Mouse (Mus musculus): ENCODE results near the gene Golt1a.

Gene Golt1a

GRCm38 (mm10) chr1:133309652-133310267, at the start of gene Golt1a:
Gene Golt1a, plus strand, starts transcription at chr1:133309800.
- peak; percentile 45 to 51 for DNase-seq (ENCODE audit: low spot score in 2 of 2)

GRCm38 (mm10) chr1:133262628-133263027, 47.0 kb upstream of the Golt1a start:
- DNase-seq (ENCODE audit: low spot score in 2 of 2): no peak

DNA sequence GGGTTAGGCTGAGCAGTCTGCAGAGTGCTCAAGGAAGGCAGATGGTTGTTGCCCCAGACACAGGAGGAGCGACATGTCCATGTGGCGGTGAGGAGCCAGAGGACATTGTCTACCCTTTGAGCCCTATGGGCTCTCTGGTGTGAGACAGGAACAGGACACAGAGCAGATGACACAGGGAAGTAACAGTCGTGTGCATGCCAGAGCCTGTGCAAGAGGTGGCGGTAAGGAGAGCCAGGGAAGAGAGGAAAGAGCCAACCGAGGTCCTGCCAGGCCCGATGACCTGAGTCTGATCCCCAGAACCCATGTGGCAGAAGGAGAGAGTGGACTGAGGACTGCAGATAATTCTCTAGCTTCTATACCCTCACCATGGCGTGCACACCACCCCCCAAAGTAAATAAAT, 46.5 kb upstream of the Golt1a start:
- DNase-seq (ENCODE audit: low spot score in 2 of 2): no peak

- DNase-seq (ENCODE audit: low spot score in 2 of 2): no peak
These were observed 45.2 kb upstream of the Golt1a start for GRCm38 (mm10) chr1:133264367-133264766.

DNA sequence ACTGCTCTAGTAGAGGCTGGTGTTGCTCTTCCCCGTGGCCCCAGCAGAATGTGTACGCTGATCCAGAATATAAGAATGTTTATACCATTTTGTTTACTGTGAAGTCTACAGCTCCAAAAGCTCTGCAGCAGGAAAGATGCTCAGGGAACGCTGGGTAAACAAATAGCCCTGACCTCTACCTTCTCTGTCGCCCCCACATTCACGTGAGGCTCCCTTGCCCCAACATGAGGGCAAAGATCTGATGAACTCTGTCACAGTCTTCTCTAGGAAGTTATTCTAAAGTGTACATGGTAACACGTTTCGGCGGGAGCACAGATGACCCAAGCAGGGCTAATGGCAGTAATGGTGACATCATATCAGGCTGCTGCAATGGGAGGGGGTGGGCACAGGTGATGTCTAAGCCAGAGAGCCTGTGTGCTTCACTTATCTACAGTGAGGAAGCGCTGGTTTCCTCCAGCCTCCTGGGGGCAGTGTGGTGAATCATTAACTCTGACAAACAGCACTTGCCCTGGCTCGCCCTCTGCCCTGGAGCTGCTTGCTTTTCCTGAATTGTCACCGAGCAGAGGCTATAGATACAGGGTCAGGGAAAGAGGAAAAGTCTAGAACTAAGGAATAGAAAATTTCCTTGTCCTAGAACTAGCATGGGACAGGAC, 44.4 kb upstream of the Golt1a start:
- DNase-seq (ENCODE audit: low spot score in 2 of 2): peak in 1 of 2 experiments; percentile 63

- DNase-seq (ENCODE audit: low spot score in 2 of 2): no peak
These were observed 42.5 kb upstream of the Golt1a start for GRCm38 (mm10) chr1:133267094-133267493.

- DNase-seq (ENCODE audit: low spot score in 2 of 2): no peak
These were observed 41.6 kb upstream of the Golt1a start for GRCm38 (mm10) chr1:133267813-133268492.

DNA sequence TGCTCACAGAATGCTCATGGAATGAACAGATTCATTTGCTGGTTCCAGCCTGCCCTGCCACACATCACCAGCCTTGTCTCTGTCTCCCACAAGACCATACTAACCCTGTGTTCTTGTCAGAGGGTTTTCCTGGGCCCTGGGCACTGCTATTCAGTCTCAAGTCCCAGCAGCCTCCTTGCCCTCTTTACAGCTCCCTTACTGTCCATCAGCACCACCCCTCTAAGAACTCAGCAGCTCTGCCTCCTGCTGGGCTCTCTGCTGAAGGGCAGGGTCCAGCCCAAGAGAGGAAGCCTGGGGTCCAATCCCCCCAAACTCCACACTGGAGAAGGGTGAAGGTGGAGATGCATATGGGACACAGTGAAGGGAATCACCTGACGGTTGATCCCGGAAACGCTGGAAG, 41.1 kb upstream of the Golt1a start:
- no peak for DNase-seq (ENCODE audit: low spot score in 2 of 2)

DNA sequence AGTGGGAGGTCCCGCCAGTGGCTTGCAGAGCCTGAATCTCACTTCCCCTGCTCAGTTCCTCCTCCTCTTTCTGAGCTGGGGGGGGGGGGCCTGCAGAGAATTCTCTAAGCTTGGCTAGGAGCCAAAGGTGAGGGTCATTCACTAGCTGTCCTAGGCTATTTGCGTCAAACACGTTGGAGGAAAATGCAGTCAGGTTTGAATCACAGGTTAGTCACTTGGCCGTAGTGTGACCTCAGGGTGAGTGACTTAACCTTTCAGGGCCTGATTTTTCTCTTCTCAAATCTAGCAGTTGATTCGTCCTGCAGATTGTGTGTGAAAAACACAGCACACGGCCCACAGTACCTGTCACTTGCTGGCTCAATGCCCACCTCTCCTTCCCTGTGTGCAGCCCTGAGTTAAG, 39.3 kb upstream of the Golt1a start:
- DNase-seq (ENCODE audit: low spot score in 2 of 2): no peak

GRCm38 (mm10) chr1:133274163-133274562, 35.4 kb upstream of the Golt1a start:
- DNase-seq (ENCODE audit: low spot score in 2 of 2): no peak

GRCm38 (mm10) chr1:133276983-133277382, 32.6 kb upstream of the Golt1a start:
- DNase-seq (ENCODE audit: low spot score in 2 of 2): no peak

DNA sequence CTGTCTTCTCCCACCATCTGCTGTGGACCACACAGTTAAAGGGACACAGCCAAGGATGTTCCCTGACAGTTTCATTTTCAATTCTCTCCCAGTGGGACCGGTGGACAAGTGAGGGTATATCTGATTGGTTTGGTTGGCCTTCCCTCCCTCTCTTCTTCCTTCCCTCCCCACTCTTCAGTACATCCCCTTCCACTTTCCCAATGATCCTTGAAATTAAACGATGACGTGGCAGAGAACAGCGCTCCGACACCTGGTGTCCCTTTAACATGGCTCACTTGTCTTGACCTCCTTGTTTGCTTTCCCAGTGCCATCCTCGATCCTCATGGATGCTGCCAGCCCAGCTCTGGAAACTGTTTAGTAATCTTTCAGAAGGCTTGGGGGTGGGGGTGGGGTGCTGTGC, 31.1 kb upstream of the Golt1a start:
- DNase-seq (ENCODE audit: low spot score in 2 of 2): no peak

- DNase-seq (ENCODE audit: low spot score in 2 of 2): no peak
These were observed 30.5 kb upstream of the Golt1a start for GRCm38 (mm10) chr1:133278946-133279631.

- no peak for DNase-seq (ENCODE audit: low spot score in 2 of 2)
These were observed 29.9 kb upstream of the Golt1a start for GRCm38 (mm10) chr1:133279632-133280093.

GRCm38 (mm10) chr1:133280537-133280936, 29.1 kb upstream of the Golt1a start:
- no peak for DNase-seq (ENCODE audit: low spot score in 2 of 2)

GRCm38 (mm10) chr1:133285907-133286306, 23.7 kb upstream of the Golt1a start:
- no peak for DNase-seq (ENCODE audit: low spot score in 2 of 2)

- DNase-seq (ENCODE audit: low spot score in 2 of 2): no peak
These were observed 22.5 kb upstream of the Golt1a start for GRCm38 (mm10) chr1:133287051-133287450.

DNA sequence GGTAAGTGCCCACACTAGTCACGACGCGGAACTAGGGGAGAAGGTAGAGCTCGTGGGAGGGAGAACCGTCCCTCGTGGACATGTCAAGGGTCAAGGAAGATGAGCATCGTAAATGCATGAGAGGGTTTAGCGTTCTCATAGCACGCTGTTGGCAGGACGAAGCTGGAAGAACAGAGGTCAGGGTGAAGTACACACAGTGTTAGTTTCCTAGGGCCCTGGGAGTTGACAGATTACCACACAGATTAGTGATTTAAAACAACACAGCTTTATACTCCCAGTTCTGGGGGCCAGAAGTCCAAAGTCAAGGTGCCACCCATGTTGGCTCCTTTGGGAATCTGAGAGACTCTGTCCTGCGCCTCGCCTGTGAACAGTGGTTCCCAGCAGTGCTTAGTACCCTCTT, 21.7 kb upstream of the Golt1a start:
- no peak for DNase-seq (ENCODE audit: low spot score in 2 of 2)

- DNase-seq (ENCODE audit: low spot score in 2 of 2): no peak
These were observed 17.7 kb upstream of the Golt1a start for GRCm38 (mm10) chr1:133291888-133292287.

DNA sequence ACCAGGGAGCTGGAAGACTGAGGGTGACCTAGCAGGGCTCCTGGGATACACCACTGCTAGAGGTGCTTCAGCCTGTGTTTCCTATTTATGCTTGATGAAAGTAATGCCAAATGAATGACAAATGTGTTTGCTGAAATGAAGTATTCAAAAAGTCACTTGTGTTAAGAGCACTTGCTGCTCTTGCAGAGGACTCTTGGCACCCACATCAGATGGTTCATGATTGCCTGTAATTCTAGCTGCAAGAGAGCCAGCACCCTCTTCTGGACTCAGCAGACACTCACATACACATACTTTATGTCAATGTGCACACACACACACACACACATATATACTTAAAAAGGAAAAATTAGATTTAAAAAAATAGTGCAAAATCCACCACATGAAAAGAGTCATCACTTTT, 17.0 kb upstream of the Golt1a start:
- DNase-seq (ENCODE audit: low spot score in 2 of 2): no peak

- DNase-seq (ENCODE audit: low spot score in 2 of 2): no peak
These were observed 13.2 kb upstream of the Golt1a start for GRCm38 (mm10) chr1:133296376-133296775.

DNA sequence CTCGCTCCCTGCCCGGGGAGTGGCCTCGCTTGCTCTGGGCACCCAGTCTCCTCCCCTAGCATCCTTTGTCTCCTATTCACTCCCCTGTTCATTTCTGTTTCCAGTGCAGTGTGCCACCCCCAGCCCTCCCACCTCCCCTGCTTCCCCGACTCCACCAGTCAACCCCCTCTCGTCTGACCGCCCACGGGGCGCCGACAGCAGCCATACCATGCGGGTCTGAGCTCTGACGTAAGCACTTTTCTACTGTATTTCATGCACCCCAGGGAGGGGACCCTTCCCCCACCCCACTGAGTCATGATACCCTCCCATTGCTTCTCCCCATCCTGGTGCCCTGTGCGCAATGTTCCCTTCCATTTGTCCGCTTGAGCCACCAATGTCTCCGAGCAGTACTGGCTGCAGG, 10.8 kb upstream of the Golt1a start:
- DNase-seq (ENCODE audit: low spot score in 2 of 2): no peak
